Mouse (Mus musculus) heart, adult 18-20 months (tissue): ENCODE measurements around the gene Tecta. TPM values are rescaled to one million over a fixed set of nuclear protein-coding genes. Genes with fewer than 3 reads are reported as not detected.

Experiments used
- DNase-seq, 2 experiments: peaks; one replicate each; pipeline ENCODE4 v3.0.0; 2021 to 2022; ENCODE audit warnings: mixed read lengths in 1 of 2
- microRNA-seq, 2 experiments: library from miRNA; unstranded; fragments of <30 nt; microRNA quantifications; one replicate each; pipeline ENCODE4 v1.2.0; 2022
- total RNA-seq, 2 experiments: library from RNA; stranded (reverse); gene quantifications; 2 replicates each; pipeline ENCODE4 v1.2.3; 2021

Tecta gene
- total RNA-seq, 2 experiments from 2014 or later = not detected

DNA sequence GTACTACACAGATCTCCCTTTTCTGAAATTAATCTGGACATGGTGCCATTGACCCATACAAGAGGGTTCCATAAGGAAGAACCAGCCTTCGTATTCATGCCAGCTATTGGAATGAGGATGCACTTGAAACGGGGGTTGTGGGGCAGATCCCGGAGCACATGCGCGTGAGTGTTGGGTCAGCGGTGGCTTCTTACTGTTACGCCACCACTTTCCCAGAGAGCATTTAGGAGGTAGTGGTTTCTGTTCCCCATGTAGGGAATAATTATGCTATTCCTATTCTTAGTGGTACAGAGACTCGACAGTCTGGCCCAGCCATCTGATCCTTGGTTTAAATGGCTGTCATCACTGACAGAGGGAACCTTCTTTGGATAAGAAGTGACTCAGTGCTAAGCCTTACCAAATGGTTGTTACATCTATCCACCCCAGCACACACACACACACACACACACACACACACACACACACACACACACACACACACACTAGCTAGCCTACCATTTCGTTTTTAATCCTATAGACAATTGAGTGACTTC, 81.2 kb downstream of the Tecta start:
- DNase-seq = no peak

DNA sequence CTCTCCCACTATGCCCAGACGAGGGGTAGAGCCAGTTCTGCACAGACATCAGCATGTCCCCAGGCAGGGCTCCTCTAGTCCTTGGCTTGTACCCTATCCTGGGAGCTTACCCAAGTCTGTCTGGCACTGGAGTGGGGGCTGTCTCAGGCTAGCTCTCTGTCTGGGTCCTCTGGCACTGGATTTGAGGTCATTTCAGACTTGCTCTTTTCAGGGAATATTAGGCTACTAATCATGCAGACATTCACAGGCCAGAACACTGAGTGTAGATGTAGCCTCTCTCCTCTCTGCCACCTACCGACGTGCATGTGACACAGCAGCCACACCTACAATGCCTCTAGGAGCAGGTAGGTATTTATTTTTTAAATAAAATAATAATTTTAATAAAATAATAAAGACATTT, 82.4 kb downstream of the Tecta start:
- DNase-seq = peak in 1 of 2 experiments; percentile 4

DNA sequence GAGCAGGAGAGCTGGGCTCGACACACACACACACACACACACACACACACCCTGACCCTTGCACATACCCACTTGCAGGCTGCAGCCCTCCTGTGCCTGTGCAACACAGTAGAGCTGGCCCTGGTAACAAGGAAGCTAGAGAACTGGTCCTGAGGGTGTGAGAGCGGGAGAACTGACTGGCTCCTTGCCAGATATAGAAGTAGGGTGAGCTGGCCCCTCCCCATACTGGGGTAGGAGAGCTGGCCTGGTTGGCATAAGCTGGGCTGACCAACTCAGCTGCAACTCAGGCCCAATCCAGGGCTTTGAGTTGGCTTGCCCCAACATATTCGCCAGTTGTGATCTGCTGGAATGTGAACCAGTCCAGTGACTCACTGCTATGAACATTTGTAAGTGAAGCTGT, 83.9 kb downstream of the Tecta start:
- peak in 1 of 2 experiments; percentile 2 for DNase-seq

DNA sequence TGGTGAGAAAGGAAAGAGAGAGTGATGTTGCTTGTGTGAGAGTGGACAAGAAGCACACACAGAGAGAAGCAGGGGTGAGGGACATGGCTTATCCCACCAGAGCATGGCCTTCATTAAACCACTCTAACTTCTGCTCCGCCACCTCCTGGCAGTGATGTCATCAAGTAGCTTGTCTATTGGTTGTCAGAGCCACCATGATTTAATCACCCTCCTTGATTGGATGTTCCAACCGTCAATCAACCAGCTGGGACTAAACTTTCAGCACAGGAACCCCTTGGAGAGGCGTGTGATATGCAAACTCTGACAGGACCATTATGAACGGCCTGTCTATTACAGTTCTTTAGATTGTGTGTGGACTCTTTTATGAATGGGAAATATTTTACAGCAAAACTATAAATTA, 84.8 kb downstream of the Tecta start:
- no peak for DNase-seq

DNA sequence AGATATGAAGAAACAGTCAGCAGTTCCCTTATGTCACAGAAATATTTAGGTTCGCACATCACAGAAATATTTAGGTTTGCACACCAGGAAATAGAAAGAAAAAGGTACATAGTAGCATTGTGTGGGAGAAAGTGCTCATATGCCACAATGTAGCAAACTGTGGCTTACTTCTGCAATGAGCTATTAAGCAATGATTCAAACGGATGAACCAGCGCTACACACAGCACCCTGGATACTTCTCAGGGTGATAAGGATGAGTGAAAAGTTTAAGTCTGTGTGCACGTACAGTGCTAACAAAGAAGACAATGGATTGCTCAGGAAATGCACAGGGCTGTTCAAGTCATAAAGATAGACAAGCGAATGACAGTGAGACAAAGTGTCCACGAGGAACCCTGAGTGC, 85.3 kb downstream of the Tecta start:
- DNase-seq = no peak

DNA sequence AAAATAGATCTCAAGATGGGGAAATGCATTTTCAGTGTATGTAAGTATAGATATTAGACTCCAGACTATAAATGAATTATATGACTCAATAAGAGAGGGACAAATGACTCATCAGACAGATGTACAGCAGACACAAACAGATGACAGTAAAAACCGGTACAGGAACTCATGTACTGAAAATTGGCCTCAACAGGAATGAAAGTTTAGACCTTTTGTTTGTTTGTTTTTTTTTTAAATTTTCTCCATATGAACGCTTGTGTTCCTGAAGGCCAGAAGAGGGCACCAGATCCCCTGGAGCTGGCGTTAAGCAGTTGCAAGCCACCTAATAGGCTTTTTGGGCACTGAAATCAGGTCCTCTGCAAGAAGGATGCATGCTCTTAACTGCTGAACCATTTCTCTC, 85.9 kb downstream of the Tecta start:
- no peak for DNase-seq

DNA sequence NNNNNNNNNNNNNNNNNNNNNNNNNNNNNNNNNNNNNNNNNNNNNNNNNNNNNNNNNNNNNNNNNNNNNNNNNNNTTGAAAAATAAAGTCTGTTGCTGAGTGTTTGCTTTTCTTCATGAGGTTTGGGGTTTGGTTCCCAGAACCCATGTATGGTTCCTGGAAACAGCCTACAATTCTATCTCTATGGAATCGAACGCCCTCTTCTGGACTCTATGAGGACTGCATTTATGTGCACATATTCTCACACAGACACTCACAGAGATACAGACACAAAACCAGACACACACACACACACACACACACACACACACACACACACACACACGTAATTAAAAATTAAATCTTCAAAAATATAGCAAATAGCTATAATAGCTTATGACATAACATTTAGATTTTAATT, 88.4 kb downstream of the Tecta start:
- DNase-seq = no peak

DNA sequence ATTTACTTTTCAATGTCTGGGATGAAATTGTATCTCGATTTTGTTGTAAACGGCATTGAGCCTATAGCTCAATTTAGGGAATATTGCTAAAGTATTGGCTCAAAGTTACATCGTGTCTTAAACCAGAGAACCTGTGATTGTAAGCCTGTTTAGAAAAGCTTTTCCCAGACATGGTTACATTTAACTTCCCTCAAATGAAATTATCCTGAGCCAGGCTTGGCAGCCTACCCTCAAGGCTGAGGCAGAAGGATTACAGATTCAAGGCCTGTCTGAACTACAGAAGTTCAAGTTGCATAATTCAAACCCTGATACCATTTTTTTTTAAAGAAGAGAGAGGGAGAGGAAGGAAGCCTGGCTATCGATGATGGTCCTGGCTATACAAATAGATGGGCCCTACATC, 95.8 kb downstream of the Tecta start:
- no peak for DNase-seq

DNA sequence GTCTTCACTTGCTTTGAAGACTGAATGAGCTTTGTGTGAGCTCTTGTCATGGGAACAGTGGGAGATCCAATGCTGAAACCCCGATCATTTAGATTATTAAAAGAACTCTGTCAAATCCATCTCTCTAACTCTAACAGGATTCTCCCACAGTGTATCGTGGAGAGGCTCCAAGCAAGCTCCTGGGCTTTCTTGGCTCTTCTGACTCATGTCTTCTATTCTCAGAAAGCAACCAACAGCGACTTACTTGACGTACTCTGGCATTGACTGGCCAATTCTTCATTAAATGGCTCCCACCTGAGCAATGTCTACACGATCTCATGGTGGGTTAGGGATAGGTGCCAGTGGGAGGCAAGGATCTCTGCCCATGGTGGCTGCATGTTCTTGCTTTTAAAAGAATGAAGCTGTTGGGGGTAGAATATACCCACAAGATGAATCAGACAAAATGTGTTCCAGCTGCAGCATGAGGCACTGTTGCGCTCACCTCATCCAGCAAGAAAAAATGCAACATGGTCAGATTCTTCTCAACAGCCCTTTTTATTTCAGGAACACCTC, 98.6 kb downstream of the Tecta start:
- DNase-seq = no peak

DNA sequence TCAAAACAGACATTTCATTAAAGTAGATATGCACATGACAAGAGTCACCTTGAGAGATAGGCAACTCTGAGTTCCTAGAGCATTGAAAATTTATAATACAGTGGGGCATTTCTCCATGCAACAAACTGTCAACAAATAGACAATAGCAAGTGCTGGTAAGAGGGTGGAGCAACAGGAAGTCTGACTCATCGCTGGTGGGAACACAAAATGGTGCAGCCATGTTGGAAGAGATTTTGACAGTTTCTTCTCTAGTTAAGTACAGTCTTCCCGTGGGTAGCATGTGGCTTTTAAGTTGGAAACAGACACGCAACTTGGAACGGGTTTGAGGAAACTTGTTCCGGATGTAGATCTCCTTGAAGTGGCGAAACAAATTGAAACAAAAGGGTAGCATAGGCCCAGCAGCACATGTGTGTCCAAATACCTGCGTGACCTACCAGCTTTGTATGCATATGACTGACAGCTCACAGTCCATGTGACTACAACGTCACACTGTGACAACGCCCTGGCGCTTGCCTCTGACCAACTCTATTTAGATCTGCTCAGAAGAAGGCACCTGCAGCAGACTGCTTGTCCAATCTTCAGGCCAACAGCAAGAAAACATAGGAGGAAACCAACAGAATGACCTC, 103.3 kb downstream of the Tecta start:
- DNase-seq = no peak

DNA sequence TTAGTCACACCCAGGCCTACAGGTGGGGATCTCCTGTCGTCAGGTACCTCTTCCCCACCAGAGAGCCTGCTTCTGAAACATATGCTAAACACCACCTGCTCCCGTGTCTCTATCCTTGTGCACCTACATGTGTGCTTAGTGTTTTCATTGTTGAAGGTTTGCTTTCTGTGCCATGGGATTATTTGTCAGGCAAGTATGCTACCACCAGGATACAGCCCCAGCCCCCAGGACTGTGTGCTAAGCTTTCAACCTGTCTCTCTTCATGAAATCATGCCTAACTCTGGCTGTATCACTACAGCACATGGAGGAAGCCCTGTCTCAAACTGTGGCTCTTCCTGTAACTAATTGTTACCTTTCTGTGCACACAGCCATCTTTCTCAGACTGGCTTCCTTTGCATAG, 105.6 kb downstream of the Tecta start:
- DNase-seq = no peak

DNA sequence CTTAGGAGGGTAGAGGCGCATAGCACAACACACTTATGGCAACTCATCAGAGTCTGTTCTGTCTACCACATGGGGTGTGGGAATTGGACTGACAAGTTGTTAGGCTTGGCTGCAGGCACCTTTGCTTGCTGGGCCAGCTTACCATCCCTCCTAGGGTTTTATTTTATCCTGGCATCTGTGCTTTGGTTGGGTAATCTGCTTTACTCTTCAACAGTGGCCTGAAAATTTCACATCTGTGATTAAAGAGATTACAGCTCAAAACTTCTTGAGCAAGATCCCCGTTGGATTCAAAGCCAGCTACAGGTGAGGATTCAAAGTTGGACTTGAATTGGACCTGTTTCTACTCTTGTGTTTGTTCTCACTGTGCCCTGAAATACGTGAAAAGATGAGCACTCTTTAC, 106.1 kb downstream of the Tecta start:
- DNase-seq = no peak

DNA sequence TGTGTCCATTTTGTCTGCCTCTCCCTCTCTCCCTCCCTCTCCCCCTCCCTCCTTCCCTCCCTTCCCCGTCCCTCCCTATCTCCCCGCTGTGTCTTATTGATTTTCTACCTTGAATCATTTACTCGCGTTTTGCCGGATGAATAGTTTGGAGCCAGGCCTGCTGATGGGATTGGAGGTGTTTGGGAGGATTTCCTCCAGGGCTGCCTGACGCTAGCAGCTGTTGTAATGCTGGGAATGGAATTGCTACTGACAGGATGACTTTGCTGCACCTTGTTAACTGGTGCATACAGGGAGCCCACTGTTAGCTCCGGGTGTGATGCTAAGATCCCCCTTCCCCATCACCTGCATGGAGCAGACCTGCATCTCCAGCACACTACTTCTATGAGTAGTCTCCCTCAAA, 106.7 kb downstream of the Tecta start:
- DNase-seq = no peak

DNA sequence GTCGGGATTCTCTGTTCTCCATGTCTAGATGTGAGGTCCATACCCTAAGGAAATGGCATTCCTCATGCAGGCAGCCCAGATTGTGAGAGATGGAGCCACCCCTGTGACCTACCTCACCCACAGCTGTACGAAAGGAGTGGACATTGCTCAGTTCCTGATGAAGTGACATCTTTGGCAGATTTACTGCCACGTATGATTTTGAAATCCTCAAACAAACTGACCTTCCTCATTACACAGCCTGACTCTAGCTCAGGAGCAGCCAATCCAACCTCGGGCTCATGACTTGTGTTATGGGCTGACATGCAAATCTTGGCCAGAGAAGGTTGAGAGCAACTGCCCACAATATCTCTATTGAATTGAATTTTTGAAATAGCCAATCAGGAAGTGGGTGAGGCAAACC, 120.1 kb downstream of the Tecta start:
- DNase-seq = no peak

Small RNAs within 50 kb of the gene (microRNA-seq; reads per million reads assigned to microRNA genes)
- gene Gm44311 = 0 reads per million in 2 experiments

Other genes starting within 250 kb of the Tecta start
- gene Sc5d, start 135.7 kb downstream of the Tecta start, total RNA-seq = 10 to 100 TPM; 14.8 to 19.5 TPM
- 10 to 100 TPM; 19.0 to 22.7 TPM for gene Tbcel, start 107.9 kb upstream of the Tecta start, total RNA-seq